Mouse (Mus musculus): ENCODE measurements at regions not wholly inside any gene's neighbourhood (a gene's known extent, or its start where the extent isn't known, plus 50 kb on each side); places are given as distances from the start of the nearest gene placed in this dataset.
"Not testable (repeated sequence)": the region's sequence is repeated elsewhere in the genome, so short reads cannot be mapped to it uniquely, and the experiment has no call there.

- DNase-seq (ENCODE audit: low spot score in 2 of 2): peak in 1 of 2 experiments; percentile 26
- TF ChIP-seq CTCF (conservative IDR thresholded peaks at IDR 0.05): no peak
- Histone ChIP-seq H3K27ac (no peak overlapping the region), H3K4me3 (no peak overlapping the region)
These were observed 1638.0 kb downstream of the Car8 start for GRCm38 (mm10) chr4:6600766-6601367.

- H3K4me3 ChIP-seq: no peak overlapping the region
- DNase-seq (ENCODE audit: low spot score in 2 of 2): no peak
- no peak for TF ChIP-seq CTCF (conservative IDR thresholded peaks at IDR 0.05)
- no peak overlapping the region for H3K27ac ChIP-seq
These were observed 1642.5 kb downstream of the Car8 start for GRCm38 (mm10) chr4:6596321-6596720.

GRCm38 (mm10) chr4:6592890-6593289 lies 1646.0 kb downstream of the Car8 start:
- H3K4me3 ChIP-seq; H3K27ac ChIP-seq; DNase-seq (ENCODE audit: low spot score in 2 of 2): not testable (repeated sequence)

- Histone ChIP-seq H3K4me3 (no peak overlapping the region), H3K27ac (no peak overlapping the region)
- TF ChIP-seq CTCF (conservative IDR thresholded peaks at IDR 0.05): peak; percentile 99
- peak; percentile 11 to 46 for DNase-seq (ENCODE audit: low spot score in 2 of 2)
These were observed 1677.1 kb downstream of the Car8 start for GRCm38 (mm10) chr4:6561604-6562357.

- TF ChIP-seq CTCF (conservative IDR thresholded peaks at IDR 0.05): no peak
- H3K4me3 ChIP-seq: no peak overlapping the region
- no peak overlapping the region for H3K27ac ChIP-seq
- no peak for DNase-seq (ENCODE audit: low spot score in 2 of 2)
These were observed 1699.2 kb downstream of the Car8 start for GRCm38 (mm10) chr4:6539626-6540025.

GRCm38 (mm10) chr4:6532441-6532840 lies 1706.4 kb downstream of the Car8 start:
- no peak for TF ChIP-seq CTCF (conservative IDR thresholded peaks at IDR 0.05)

GRCm38 (mm10) chr4:6517626-6518025 lies 1721.2 kb downstream of the Car8 start:
- no peak for DNase-seq (ENCODE audit: low spot score in 2 of 2)
- Histone ChIP-seq H3K27ac (no peak overlapping the region), H3K4me3 (no peak overlapping the region)
- no peak for TF ChIP-seq CTCF (conservative IDR thresholded peaks at IDR 0.05)

More at GRCm38 (mm10) chr4:6532441-6532840, 1706.4 kb downstream of the Car8 start:
- Histone ChIP-seq H3K4me3 (no peak overlapping the region), H3K27ac (no peak overlapping the region)
- no peak for DNase-seq (ENCODE audit: low spot score in 2 of 2)

- Histone ChIP-seq H3K4me3 (no peak overlapping the region; the same call in 1 of the 2 replicates), H3K27ac (no peak overlapping the region)
- peak; percentile 83 to 87 for DNase-seq (ENCODE audit: low spot score in 2 of 2)
- TF ChIP-seq CTCF (conservative IDR thresholded peaks at IDR 0.05): peak; percentile 94
These were observed 1721.7 kb upstream of the Impad1 start for GRCm38 (mm10) chr4:6514823-6515222.

- no peak for TF ChIP-seq CTCF (conservative IDR thresholded peaks at IDR 0.05)
- H3K4me3 ChIP-seq: no peak overlapping the region
- no peak overlapping the region for H3K27ac ChIP-seq
- DNase-seq (ENCODE audit: low spot score in 2 of 2): no peak
These were observed 1720.5 kb upstream of the Impad1 start for GRCm38 (mm10) chr4:6513635-6514034.

GRCm38 (mm10) chr4:6512749-6513364 lies 1719.7 kb upstream of the Impad1 start:
- H3K4me3 ChIP-seq: peak overlapping the region; percentile 35

GRCm38 (mm10) chr4:6508091-6508490 lies 1714.9 kb upstream of the Impad1 start:
- TF ChIP-seq CTCF (conservative IDR thresholded peaks at IDR 0.05): no peak
- no peak overlapping the region for H3K27ac ChIP-seq
- no peak overlapping the region for H3K4me3 ChIP-seq
- DNase-seq (ENCODE audit: low spot score in 2 of 2): no peak

More at GRCm38 (mm10) chr4:6512749-6513364, 1719.7 kb upstream of the Impad1 start:
- peak; percentile 80 to 82 for DNase-seq (ENCODE audit: low spot score in 2 of 2)
- no peak overlapping the region for H3K27ac ChIP-seq
- peak; percentile 88 for TF ChIP-seq CTCF (conservative IDR thresholded peaks at IDR 0.05)

Measured in layer of hippocampus, adult 2 months (tissue).